Mouse (Mus musculus): ENCODE data around the gene Lin7a. TPM values are rescaled to one million over a fixed set of nuclear protein-coding genes. Genes with fewer than 3 reads are reported as not detected.

The Lin7a gene
- polyA plus RNA-seq, 1 experiment from 2014 or later: 9.5 TPM

- no peaks in the 10 kb centered on the region for H3K27me3 ChIP-seq
- H3K4me1 ChIP-seq: no peaks in the 10 kb centered on the region
- no peak overlapping the region for H3K4me3 ChIP-seq
- no peak overlapping the region for H3K4me2 ChIP-seq
- H3K9ac ChIP-seq: no peak overlapping the region
- 87% methylated on average over 8 of the region's 8 CpGs for WGBS
- no peaks in the 10 kb centered on the region for H3K36me3 ChIP-seq (ENCODE audit: poor library complexity, severe bottlenecking)
- H3K27ac ChIP-seq: no peak overlapping the region
- ATAC-seq: no peak
- no peaks in the 10 kb centered on the region for H3K9me3 ChIP-seq (replicated peaks)
Measured at GRCm38 (mm10) chr10:107230081-107230850, 41.2 kb upstream of the Lin7a start.

GRCm38 (mm10) chr10:107230851-107231130, 40.7 kb upstream of the Lin7a start:
- Histone ChIP-seq H3K4me1 (no peaks in the 10 kb centered on the region), H3K27ac (no peak overlapping the region), H3K9me3 (replicated peaks) (no peaks in the 10 kb centered on the region), H3K4me3 (no peak overlapping the region), H3K27me3 (no peaks in the 10 kb centered on the region), H3K4me2 (no peak overlapping the region), H3K36me3 (ENCODE audit: poor library complexity, severe bottlenecking) (no peaks in the 10 kb centered on the region), H3K9ac (no peak overlapping the region)
- 89% methylated on average over 1 of the region's 1 CpGs for WGBS
- ATAC-seq: no peak

GRCm38 (mm10) chr10:107231421-107232010, 40.0 kb upstream of the Lin7a start:
- Histone ChIP-seq H3K27me3 (no peaks in the 10 kb centered on the region), H3K36me3 (ENCODE audit: poor library complexity, severe bottlenecking) (no peaks in the 10 kb centered on the region), H3K9ac (no peak overlapping the region), H3K4me2 (no peak overlapping the region), H3K27ac (no peak overlapping the region), H3K9me3 (replicated peaks) (no peaks in the 10 kb centered on the region), H3K4me3 (no peak overlapping the region), H3K4me1 (no peaks in the 10 kb centered on the region)
- no peak for ATAC-seq
- WGBS: 89% methylated on average over 4 of the region's 4 CpGs

- Histone ChIP-seq H3K9ac (no peak overlapping the region), H3K27ac (no peak overlapping the region), H3K36me3 (ENCODE audit: poor library complexity, severe bottlenecking) (no peaks in the 10 kb centered on the region), H3K27me3 (no peaks in the 10 kb centered on the region), H3K4me2 (no peak overlapping the region), H3K4me1 (no peaks in the 10 kb centered on the region), H3K4me3 (no peak overlapping the region), H3K9me3 (replicated peaks) (no peaks in the 10 kb centered on the region)
- WGBS: 93% methylated on average over 2 of the region's 2 CpGs
- ATAC-seq: no peak
Measured at GRCm38 (mm10) chr10:107232491-107233110, 38.9 kb upstream of the Lin7a start.

DNA sequence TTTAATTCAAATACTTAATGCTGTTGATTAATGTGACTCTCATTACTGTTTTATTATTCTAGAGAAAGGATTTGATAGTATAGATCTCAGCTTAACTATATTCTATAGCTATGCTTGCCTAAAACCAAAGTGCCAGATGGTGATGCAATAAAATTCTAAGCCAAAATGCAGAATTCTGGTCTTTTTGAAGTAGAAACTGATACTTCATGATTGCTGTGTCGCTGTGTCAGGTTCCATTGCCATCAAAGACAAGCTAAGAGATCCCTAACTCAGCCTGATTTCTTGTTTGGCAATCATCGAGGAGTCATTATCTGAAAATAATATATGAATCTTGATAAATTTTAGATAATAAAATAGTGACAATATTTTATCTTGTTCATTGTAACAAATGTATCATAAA, 38.3 kb upstream of the Lin7a start:
- H3K4me1 ChIP-seq: no peaks in the 10 kb centered on the region
- WGBS: 91% methylated on average over 2 of the region's 2 CpGs
- H3K27ac ChIP-seq: no peak overlapping the region
- no peak overlapping the region for H3K4me3 ChIP-seq
- no peak overlapping the region for H3K4me2 ChIP-seq
- H3K9ac ChIP-seq: no peak overlapping the region
- H3K9me3 ChIP-seq (replicated peaks): no peaks in the 10 kb centered on the region
- ATAC-seq: no peak
- no peaks in the 10 kb centered on the region for H3K36me3 ChIP-seq (ENCODE audit: poor library complexity, severe bottlenecking)
- H3K27me3 ChIP-seq: no peaks in the 10 kb centered on the region

- H3K9me3 ChIP-seq (replicated peaks): no peaks in the 10 kb centered on the region
- no peak overlapping the region for H3K4me2 ChIP-seq
- WGBS: 77% methylated on average over 4 of the region's 4 CpGs
- no peak overlapping the region for H3K9ac ChIP-seq
- ATAC-seq: no peak
- H3K4me1 ChIP-seq: no peaks in the 10 kb centered on the region
- no peak overlapping the region for H3K27ac ChIP-seq
- H3K27me3 ChIP-seq: no peaks in the 10 kb centered on the region
- H3K4me3 ChIP-seq: no peak overlapping the region
- no peaks in the 10 kb centered on the region for H3K36me3 ChIP-seq (ENCODE audit: poor library complexity, severe bottlenecking)
Measured at GRCm38 (mm10) chr10:107233825-107234224, 37.7 kb upstream of the Lin7a start.

GRCm38 (mm10) chr10:107234421-107235400, 36.8 kb upstream of the Lin7a start:
- H3K4me3 ChIP-seq: no peak overlapping the region
- H3K9me3 ChIP-seq (replicated peaks): no peaks in the 10 kb centered on the region
- WGBS: 89% methylated on average over 7 of the region's 7 CpGs
- no peak overlapping the region for H3K27ac ChIP-seq
- H3K36me3 ChIP-seq (ENCODE audit: poor library complexity, severe bottlenecking): no peaks in the 10 kb centered on the region
- H3K9ac ChIP-seq: no peak overlapping the region
- H3K4me1 ChIP-seq: no peaks in the 10 kb centered on the region
- H3K4me2 ChIP-seq: no peak overlapping the region
- no peak for ATAC-seq
- no peaks in the 10 kb centered on the region for H3K27me3 ChIP-seq

DNA sequence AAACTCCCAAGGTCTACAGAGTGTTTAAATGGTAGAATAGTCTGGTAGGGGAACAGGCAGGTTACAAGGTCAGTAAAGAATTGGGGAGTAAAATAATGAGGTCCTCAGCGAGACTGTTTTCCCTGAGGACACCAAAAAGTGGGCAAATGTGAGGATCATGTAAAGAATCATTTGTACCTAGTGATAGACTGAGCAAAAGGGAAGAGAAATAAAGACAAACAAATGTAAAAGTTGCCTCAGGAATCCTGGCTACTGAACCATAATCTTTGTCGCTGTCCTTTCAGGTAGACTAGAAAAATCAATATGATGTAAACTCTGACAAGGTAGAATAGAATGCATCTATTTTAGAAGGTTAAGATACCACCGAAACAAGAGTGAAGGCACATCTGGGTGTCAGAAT, 36.0 kb upstream of the Lin7a start:
- Histone ChIP-seq H3K4me3 (no peak overlapping the region), H3K9me3 (replicated peaks) (no peaks in the 10 kb centered on the region), H3K4me2 (no peak overlapping the region), H3K27ac (no peak overlapping the region), H3K9ac (no peak overlapping the region), H3K4me1 (no peaks in the 10 kb centered on the region), H3K36me3 (ENCODE audit: poor library complexity, severe bottlenecking) (no peaks in the 10 kb centered on the region), H3K27me3 (no peaks in the 10 kb centered on the region)
- no peak for ATAC-seq
- WGBS: 88% methylated on average over 3 of the region's 3 CpGs

DNA sequence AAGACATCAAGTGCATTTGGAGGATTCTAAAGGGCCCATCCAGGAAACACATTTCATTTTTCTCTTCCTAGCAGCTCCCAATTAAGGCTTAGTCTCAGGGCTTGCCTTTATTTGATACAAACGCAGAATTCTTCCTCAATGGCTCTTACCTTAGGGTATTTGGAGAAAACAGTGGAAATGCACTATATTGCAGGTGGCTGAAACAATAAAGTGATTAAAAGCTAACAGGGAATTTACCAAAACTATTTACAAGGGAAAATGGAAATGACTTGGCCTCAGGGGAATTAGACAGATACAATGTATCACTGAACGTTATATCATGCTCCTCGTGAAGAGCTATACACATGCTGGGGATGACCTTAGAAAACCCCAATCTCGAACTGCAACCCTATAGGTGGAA, 35.3 kb upstream of the Lin7a start:
- no peak overlapping the region for H3K9ac ChIP-seq
- H3K27ac ChIP-seq: no peak overlapping the region
- H3K27me3 ChIP-seq: no peaks in the 10 kb centered on the region
- no peaks in the 10 kb centered on the region for H3K36me3 ChIP-seq (ENCODE audit: poor library complexity, severe bottlenecking)
- no peaks in the 10 kb centered on the region for H3K4me1 ChIP-seq
- no peak for ATAC-seq
- WGBS: 81% methylated on average over 4 of the region's 4 CpGs
- H3K4me2 ChIP-seq: no peak overlapping the region
- H3K9me3 ChIP-seq (replicated peaks): no peaks in the 10 kb centered on the region
- no peak overlapping the region for H3K4me3 ChIP-seq

- Histone ChIP-seq H3K4me3 (no peak overlapping the region), H3K9ac (no peak overlapping the region), H3K4me2 (no peak overlapping the region), H3K9me3 (replicated peaks) (no peaks in the 10 kb centered on the region), H3K36me3 (ENCODE audit: poor library complexity, severe bottlenecking) (no peaks in the 10 kb centered on the region), H3K4me1 (no peaks in the 10 kb centered on the region), H3K27me3 (no peaks in the 10 kb centered on the region), H3K27ac (no peak overlapping the region)
- WGBS: 85% methylated on average over 2 of the region's 2 CpGs
- ATAC-seq: no peak
Measured at GRCm38 (mm10) chr10:107237076-107237475, 34.4 kb upstream of the Lin7a start.

DNA sequence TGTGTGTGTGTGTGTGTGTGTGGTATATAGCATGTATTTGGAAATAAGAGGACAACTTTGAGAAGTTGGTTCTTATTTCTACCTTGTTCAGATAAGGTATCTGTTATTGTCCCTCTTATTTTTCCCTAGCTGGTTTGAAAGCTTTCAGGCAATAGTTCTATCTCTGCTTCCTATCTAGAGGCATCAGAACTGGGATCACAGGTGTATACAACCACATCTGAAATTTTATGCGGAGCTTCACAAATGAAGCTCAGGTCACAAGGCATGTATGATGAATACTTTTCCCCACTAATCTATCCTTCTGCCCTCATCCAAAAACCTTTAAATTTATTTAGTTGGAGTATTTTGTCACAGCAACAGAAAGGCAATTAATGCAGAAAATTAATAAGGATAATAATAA, 33.8 kb upstream of the Lin7a start:
- Histone ChIP-seq H3K4me2 (no peak overlapping the region), H3K9me3 (replicated peaks) (no peaks in the 10 kb centered on the region), H3K9ac (no peak overlapping the region), H3K27me3 (no peaks in the 10 kb centered on the region), H3K4me1 (no peaks in the 10 kb centered on the region), H3K36me3 (ENCODE audit: poor library complexity, severe bottlenecking) (no peaks in the 10 kb centered on the region), H3K27ac (no peak overlapping the region), H3K4me3 (no peak overlapping the region)
- no peak for ATAC-seq
- 100% methylated on average over 1 of the region's 1 CpGs for WGBS
